Mouse (Mus musculus) neural tube, embryonic 15.5 days (tissue): Measurements from ENCODE around the gene Psmb8. TPM values are rescaled to one million over a fixed set of nuclear protein-coding genes. Genes with fewer than 3 reads are reported as not detected.

Experiments used
- ATAC-seq: fragments of 200-750 bp; cut with Nextera tagmentation; 2 replicates; pipeline ENCODE4 v1.8.0; 2017; ENCODE audit warnings: mild to moderate bottlenecking, moderate TSS enrichment, moderate library complexity; ENCODE audit not compliant: low FRiP score
- H3K27ac ChIP-seq: fragments of 300-500 bp; sonication (generic); replicated peaks from 2 replicates; pipeline ENCODE4 v1.5.1; 2015; ENCODE audit warnings: mild to moderate bottlenecking, inconsistent platforms
- H3K27me3 ChIP-seq: fragments of 300-500 bp; sonication (generic); replicated peaks from 2 replicates; pipeline ENCODE4 v1.6.1; 2015; ENCODE audit warnings: inconsistent platforms
- H3K36me3 ChIP-seq: fragments of 300-500 bp; sonication (generic); 2 replicates; pipeline ENCODE4 v1.6.1; 2015; ENCODE audit warnings: inconsistent platforms
- H3K4me1 ChIP-seq: fragments of 300-500 bp; sonication (generic); 2 replicates; pipeline ENCODE4 v1.6.1; 2015; ENCODE audit warnings: inconsistent platforms
- H3K4me2 ChIP-seq: fragments of 300-500 bp; sonication (generic); 2 replicates; pipeline ENCODE4 v1.6.1; 2015; ENCODE audit warnings: inconsistent platforms, mild to moderate bottlenecking, moderate library complexity
- H3K4me3 ChIP-seq: fragments of 300-500 bp; sonication (generic); replicated peaks from 2 replicates; pipeline ENCODE4 v1.5.1; 2015; ENCODE audit warnings: mild to moderate bottlenecking, inconsistent platforms
- H3K9ac ChIP-seq: fragments of 300-500 bp; sonication (generic); replicated peaks from 2 replicates; pipeline ENCODE4 v1.6.1; 2015; ENCODE audit warnings: mild to moderate bottlenecking, inconsistent platforms
- H3K9me3 ChIP-seq: fragments of 300-500 bp; sonication (generic); replicated peaks from 2 replicates; pipeline ENCODE4 v1.6.1; 2016; ENCODE audit warnings: inconsistent platforms
- WGBS: fragments of 180-500 bp; shearing (Covaris S2); methylation state at CpG from one replicate; pipeline ENCODE4 v1.1.7; 2015; ENCODE audit warnings: mixed read lengths; 5-methylcytosine and 5-hydroxymethylcytosine counted together
- polyA plus RNA-seq: library from polyadenylated mRNA; unstranded; fragments of >200 nt; fragmentation: Nextera tagmentation; extraction: Ambion mirVana; gene quantifications from 2 replicates; pipeline ENCODE4 v1.2.1, GENCODE M21; 2015

Gene Psmb8
- polyA plus RNA-seq, 1 experiment from 2014 or later, result 3.8 TPM

DNA sequence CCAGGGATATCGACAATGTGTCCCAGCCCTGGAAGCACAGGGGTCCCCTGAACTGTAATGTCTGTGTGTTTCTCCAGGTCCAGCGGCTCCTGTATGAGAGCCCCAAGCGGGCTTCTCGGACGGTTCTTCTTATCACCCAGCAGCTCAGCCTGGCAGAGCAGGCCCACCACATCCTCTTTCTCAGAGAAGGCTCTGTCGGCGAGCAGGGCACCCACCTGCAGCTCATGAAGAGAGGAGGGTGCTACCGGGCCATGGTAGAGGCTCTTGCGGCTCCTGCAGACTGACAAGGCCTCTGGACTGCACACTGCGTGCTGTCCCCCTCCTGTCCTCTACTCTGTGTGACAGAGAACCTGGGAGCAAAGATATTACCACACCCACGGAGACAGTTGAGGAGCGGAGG is 1.0 kb upstream of the Psmb8 start:
- ATAC-seq, result no peak
- H3K9ac ChIP-seq, result no peak overlapping the region
- H3K4me1 ChIP-seq, result peaks cover 18% of the 10 kb centered on the region
- H3K9me3 ChIP-seq, result no peaks in the 10 kb centered on the region
- H3K4me2 ChIP-seq, result peak overlapping the region; percentile 85; the same call in 1 of the 2 replicates
- H3K27ac ChIP-seq, result no peak overlapping the region
- WGBS, result 29% methylated on average over 12 of the region's 12 CpGs
- peaks cover 93% of the 10 kb centered on the region for H3K27me3 ChIP-seq
- H3K36me3 ChIP-seq, result no peaks in the 10 kb centered on the region
- 0 out of 2 replicates have a peak overlapping the region, but pooled peaks have one; percentile 43 for H3K4me3 ChIP-seq

DNA sequence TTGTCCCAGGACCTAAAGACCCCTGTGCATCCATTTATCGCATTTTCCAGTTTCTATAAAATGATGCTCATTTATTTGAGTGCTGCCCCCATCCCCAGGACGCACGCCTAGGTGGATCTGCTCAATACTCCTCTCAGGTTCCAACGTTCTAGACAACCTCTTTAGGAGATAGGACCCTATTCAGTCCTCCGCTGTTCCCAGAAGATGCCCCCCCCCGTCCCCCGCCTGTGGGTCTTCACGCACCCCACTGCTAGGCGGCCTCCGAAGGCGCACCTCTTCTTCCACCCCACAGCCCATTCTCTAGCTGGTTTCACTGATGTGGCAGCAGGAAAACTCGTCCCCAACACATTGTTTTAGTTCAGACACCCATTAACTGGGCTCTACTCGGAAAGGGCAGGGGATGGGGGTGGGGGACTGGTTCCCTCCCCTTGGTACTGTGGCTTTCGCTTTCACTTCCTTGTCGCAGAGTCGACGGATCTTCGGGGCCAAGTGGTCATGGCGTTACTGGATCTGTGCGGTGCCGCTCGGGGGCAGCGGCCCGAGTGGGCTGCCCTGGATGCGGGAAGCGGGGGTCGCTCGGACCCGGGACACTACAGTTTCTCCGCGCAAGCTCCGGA is 491 bp downstream of the Psmb8 start:
- H3K36me3 ChIP-seq, result no peaks in the 10 kb centered on the region
- peak overlapping the region; percentile 52 for H3K9ac ChIP-seq
- H3K4me1 ChIP-seq, result peaks cover 18% of the 10 kb centered on the region
- H3K4me2 ChIP-seq, result peak overlapping the region; percentile 85
- WGBS, result 2% methylated on average over 32 of the region's 32 CpGs
- H3K4me3 ChIP-seq, result peak overlapping the region; percentile 43
- H3K9me3 ChIP-seq, result no peaks in the 10 kb centered on the region
- no peak overlapping the region for H3K27ac ChIP-seq
- peak; percentile 43; the same call in 1 of the 2 replicates for ATAC-seq
- H3K27me3 ChIP-seq, result peaks cover 80% of the 10 kb centered on the region

GRCm38 (mm10) chr17:34198521-34198912 is 996 bp downstream of the Psmb8 start:
- H3K4me2 ChIP-seq, result peak overlapping the region; percentile 85
- H3K4me3 ChIP-seq, result peak overlapping the region; percentile 43
- no peak for ATAC-seq
- H3K27me3 ChIP-seq, result peaks cover 82% of the 10 kb centered on the region
- whole genome bisulfite sequencing, result 10% methylated on average over 11 of the region's 11 CpGs
- no peaks in the 10 kb centered on the region for H3K36me3 ChIP-seq
- no peaks in the 10 kb centered on the region for H3K9me3 ChIP-seq
- no peak overlapping the region for H3K27ac ChIP-seq
- H3K9ac ChIP-seq, result no peak overlapping the region
- peaks cover 18% of the 10 kb centered on the region for H3K4me1 ChIP-seq

- H3K9ac ChIP-seq, result no peak overlapping the region
- no peak overlapping the region for H3K4me2 ChIP-seq
- no peak overlapping the region for H3K4me3 ChIP-seq
- H3K4me1 ChIP-seq, result peaks cover 18% of the 10 kb centered on the region
- H3K27ac ChIP-seq, result no peak overlapping the region
- H3K9me3 ChIP-seq, result no peaks in the 10 kb centered on the region
- 67% methylated on average over 12 of the region's 12 CpGs for WGBS
- peaks cover 80% of the 10 kb centered on the region for H3K27me3 ChIP-seq
- no peak for ATAC-seq
- H3K36me3 ChIP-seq, result no peaks in the 10 kb centered on the region
Observed at GRCm38 (mm10) chr17:34199050-34199619, 1.6 kb downstream of the Psmb8 start.

DNA sequence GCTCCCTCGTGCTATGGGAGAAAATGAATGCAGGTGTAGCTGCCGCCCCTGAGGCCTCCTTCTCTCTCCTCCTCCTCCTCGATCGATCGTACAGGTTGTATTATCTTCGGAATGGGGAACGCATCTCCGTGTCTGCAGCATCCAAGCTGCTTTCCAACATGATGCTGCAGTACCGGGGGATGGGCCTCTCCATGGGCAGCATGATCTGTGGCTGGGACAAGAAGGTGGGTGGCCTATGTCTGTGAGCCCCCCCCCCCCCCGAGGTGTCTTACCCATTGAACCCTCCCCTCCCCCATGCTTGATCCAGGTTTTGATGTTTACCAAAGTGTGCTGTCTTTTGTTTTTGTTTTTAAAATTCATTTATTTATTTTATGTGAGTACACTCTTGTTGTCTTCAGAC is 2.5 kb downstream of the Psmb8 start:
- Histone ChIP-seq H3K4me3 (no peak overlapping the region), H3K9ac (no peak overlapping the region), H3K4me1 (peaks cover 25% of the 10 kb centered on the region), H3K27me3 (peaks cover 75% of the 10 kb centered on the region), H3K27ac (no peak overlapping the region), H3K36me3 (no peaks in the 10 kb centered on the region), H3K9me3 (no peaks in the 10 kb centered on the region), H3K4me2 (no peak overlapping the region)
- 86% methylated on average over 10 of the region's 10 CpGs for WGBS
- no peak for ATAC-seq

DNA sequence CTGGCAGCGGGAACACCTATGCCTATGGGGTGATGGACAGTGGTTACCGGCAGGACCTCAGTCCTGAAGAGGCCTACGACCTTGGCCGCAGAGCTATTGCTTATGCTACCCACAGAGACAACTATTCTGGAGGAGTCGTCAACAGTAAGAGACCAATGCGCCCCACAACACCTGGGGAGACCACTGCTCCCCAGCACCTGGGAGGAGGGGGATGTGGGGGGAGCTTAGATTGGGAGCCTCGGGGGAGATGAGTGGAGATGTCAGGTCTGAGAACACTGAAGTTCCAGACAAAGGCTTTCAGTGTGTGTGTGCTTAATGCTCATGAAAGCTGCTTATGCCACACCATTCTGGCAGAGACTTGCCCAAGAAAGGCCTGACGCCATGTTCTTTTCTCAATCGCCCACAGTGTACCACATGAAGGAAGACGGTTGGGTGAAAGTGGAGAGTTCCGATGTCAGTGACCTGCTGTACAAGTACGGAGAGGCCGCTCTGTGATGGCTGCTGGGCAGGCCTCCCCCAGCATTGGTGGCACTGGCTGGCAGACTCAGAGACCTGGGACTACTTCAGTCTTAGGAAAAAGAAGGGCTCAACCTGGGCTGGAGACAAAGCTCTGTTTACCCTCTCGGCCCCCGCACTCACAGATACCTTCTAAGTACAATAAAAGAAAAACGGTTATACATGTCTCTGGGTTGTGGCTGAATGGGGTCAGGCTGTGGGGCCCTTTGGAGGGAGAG is 3.4 kb downstream of the Psmb8 start:
- ATAC-seq, result no peak
- 89% methylated on average over 16 of the region's 16 CpGs for WGBS
- Histone ChIP-seq H3K4me1 (peaks cover 31% of the 10 kb centered on the region), H3K9me3 (no peaks in the 10 kb centered on the region), H3K4me2 (no peak overlapping the region), H3K27me3 (peaks cover 75% of the 10 kb centered on the region), H3K36me3 (no peaks in the 10 kb centered on the region), H3K9ac (no peak overlapping the region), H3K27ac (no peak overlapping the region), H3K4me3 (no peak overlapping the region)

DNA sequence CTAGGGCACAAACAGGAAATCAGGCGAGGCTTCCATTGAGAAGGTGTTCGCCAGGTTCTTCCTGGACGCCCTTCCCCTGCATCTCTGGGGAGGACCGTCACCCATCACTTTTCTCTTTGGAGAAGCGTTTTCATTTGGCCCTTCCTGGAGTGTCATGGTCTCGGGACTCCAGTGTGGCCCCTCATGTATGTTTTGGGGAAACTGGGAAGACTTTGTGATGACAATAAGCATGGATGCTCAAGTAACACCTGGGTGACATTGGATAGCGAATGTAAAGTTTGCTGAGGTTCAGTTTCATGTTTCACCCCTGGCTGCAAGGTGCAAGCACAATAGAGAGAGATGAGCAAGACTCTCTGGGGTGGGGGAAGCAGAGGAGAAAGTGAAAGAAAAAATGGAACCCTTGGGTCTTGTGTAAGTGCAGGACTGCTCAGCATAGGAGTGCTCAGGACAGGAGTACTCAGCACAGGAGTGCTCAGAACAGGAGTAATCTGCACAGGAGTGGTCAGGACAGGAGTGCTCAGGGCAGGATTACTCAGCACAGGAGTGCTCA is 4.1 kb downstream of the Psmb8 start:
- H3K4me3 ChIP-seq, result no peak overlapping the region
- ATAC-seq, result no peak
- 69% methylated on average over 7 of the region's 7 CpGs for WGBS
- H3K27me3 ChIP-seq, result peaks cover 75% of the 10 kb centered on the region
- no peaks in the 10 kb centered on the region for H3K36me3 ChIP-seq
- no peak overlapping the region for H3K27ac ChIP-seq
- no peaks in the 10 kb centered on the region for H3K9me3 ChIP-seq
- H3K9ac ChIP-seq, result no peak overlapping the region
- no peak overlapping the region for H3K4me2 ChIP-seq
- H3K4me1 ChIP-seq, result peaks cover 31% of the 10 kb centered on the region

- no peaks in the 10 kb centered on the region for H3K36me3 ChIP-seq
- 75% methylated on average over 4 of the region's 4 CpGs for WGBS
- ATAC-seq, result no peak
- H3K9me3 ChIP-seq, result no peaks in the 10 kb centered on the region
- no peak overlapping the region for H3K4me3 ChIP-seq
- peaks cover 67% of the 10 kb centered on the region for H3K27me3 ChIP-seq
- H3K9ac ChIP-seq, result no peak overlapping the region
- no peak overlapping the region for H3K27ac ChIP-seq
- H3K4me1 ChIP-seq, result peaks cover 18% of the 10 kb centered on the region
- H3K4me2 ChIP-seq, result no peak overlapping the region
Observed at GRCm38 (mm10) chr17:34202760-34203442, 5.4 kb downstream of the Psmb8 start.

DNA sequence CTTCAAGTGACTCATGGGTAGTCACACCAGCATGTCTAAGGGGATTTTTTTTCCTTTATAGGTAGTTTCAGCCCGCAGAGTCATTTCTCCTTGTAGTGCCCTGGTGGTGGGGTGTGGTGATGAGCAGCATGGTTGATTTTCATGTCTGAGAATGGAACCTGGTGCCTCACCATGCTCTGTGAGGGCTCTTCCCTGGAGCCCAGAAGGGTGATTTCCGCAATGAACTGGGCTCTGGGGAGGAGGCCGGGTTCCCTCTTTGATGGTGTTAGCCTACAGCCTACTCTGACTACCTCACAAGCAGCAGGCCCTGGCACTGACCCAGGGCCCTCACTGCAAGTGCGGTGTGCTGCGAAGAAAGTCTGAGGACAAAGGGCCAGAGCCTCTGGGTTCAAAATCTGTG is 5.9 kb downstream of the Psmb8 start, which contains the start of gene Tap2:
Tap2 (plus strand) TSS at position 84 of the 400 bp plus-strand sequence.
- no peaks in the 10 kb centered on the region for H3K9me3 ChIP-seq
- H3K4me1 ChIP-seq, result peaks cover 13% of the 10 kb centered on the region
- H3K27ac ChIP-seq, result no peak within 1 kb of the TSS
- no peak for ATAC-seq
- H3K4me3 ChIP-seq, result peak within 1 kb of the TSS; percentile 59
- peak within 1 kb of the TSS; percentile 51 for H3K9ac ChIP-seq
- 70% methylated on average over 5 of the region's 5 CpGs for WGBS
- no peaks in the 10 kb centered on the region for H3K36me3 ChIP-seq
- H3K4me2 ChIP-seq, result peak within 1 kb of the TSS; percentile 81
- H3K27me3 ChIP-seq, result peaks cover 65% of the 10 kb centered on the region

DNA sequence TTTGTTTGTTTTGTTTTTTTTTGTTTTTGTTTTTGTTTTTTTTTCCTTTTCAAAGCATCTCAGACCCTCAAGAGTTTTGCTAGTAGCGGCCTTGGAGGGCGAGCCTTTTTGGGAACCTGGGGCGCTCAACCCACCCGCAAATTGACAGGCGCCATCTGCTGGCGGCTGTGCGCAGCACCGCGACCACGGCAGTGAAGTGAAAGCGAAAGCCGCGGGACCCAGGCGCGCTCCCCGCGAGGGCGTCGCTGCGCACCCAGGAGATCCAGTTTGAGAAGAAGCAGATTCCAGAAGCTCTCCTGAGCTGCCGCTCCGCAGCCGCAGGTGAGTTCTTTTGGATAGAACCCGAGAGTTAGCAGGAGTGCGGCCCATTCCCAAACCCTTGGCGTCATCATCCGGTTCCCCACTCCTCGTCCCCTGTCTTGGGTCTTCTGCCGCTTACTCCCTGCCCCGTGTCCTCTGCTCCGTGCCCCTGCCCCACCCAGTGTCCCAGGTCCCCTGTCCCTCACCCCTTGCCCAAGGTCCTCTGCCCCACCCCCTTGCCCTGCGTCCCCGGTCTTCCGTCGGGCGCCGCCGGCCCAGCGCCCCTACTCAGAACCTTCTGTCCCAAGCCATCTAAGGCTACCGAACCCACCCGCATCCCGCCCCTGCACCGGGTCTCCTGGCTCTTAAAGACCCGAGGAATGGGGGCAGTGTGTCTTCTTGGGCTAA is 6.9 kb downstream of the Psmb8 start:
- 1% methylated on average over 44 of the region's 44 CpGs for WGBS
- no peak; the same call in 1 of the 2 replicates for ATAC-seq
- no peaks in the 10 kb centered on the region for H3K9me3 ChIP-seq
- peak overlapping the region; percentile 59 for H3K4me3 ChIP-seq
- peak overlapping the region; percentile 81 for H3K4me2 ChIP-seq
- no peak overlapping the region for H3K27ac ChIP-seq
- peak overlapping the region; percentile 51 for H3K9ac ChIP-seq
- no peaks in the 10 kb centered on the region for H3K36me3 ChIP-seq
- peaks cover 62% of the 10 kb centered on the region for H3K27me3 ChIP-seq
- peaks cover 13% of the 10 kb centered on the region for H3K4me1 ChIP-seq
